Mouse (Mus musculus) testis, postnatal 14 days (tissue): ENCODE data around the gene Anapc16.
"Not testable (repeated sequence)": the region's sequence is repeated elsewhere in the genome, so short reads cannot be mapped to it uniquely, and the experiment has no call there.

Source experiments
- DNase-seq: peaks from one replicate; pipeline ENCODE4 v3.0.0; 2021; ENCODE audit warnings: low spot score

Gene Anapc16

DNA sequence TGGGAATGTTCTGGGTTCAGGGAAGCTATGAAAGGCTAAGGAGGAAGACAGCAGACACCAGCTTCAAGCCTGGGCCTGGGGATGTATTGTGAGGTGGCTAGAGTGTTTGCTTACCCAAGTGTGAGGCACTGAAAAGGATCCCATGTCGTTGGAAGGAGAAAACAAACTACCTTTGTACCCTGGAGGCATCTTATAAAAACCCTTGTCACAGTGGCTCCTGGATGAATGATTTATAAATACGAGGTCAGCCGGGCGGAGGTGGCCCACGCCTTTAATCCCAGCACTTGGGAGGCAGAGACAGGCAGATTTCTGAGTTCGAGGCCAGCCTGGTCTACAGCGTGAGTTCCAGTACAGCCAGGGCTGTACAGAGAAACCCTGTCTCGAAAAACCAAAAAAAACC, 1.3 kb downstream of the Anapc16 start:
- DNase-seq, result not testable (repeated sequence)

GRCm38 (mm10) chr10:59999057-59999456, 3.9 kb downstream of the Anapc16 start:
- DNase-seq, result no peak

DNA sequence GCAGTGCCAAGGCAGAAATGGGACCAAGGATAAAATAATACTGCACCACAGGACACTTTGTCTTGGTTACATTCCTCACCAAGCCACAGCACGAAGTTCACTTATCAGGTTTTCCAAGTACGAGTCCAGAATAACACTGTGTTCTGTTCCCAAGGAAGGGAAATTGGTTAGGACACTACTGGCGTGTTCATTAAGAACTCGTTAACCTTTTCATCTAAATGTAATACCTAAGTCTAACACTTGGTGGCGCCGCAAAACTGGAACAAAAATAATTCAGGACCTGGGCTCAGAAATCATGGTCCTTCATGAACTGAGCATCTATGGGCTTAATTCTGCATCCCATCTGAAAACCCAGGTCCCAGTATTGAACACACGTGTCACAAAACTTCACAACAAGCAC, 5.3 kb downstream of the Anapc16 start:
- DNase-seq, result peak; percentile 56

- no peak for DNase-seq
Observed at GRCm38 (mm10) chr10:59995889-59996288, 7.0 kb downstream of the Anapc16 start.

GRCm38 (mm10) chr10:59993813-59994212, 9.1 kb downstream of the Anapc16 start:
- not testable (repeated sequence) for DNase-seq

GRCm38 (mm10) chr10:59992024-59992423, 10.9 kb downstream of the Anapc16 start:
- no peak for DNase-seq

GRCm38 (mm10) chr10:59991262-59991880, 11.6 kb downstream of the Anapc16 start:
- no peak for DNase-seq

DNA sequence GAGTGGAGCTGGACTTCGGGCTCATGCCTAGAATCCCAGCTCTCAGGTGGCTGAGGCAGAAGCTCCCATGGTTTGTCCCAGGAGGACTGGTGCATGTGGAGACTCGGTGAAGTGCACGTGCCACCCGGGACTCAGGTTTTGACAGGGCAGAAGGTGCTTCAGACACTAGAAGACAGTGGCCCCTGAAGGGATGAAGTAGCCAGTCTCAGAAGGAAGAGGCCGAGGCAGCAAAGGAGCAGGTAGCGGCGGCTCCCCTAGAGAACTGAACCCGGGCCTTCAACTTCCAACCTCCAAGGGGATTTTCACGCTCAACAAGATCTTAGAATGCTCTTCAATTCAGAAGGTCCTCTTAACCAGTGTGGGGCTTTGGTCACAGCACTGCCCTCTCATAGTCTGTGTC, 12.5 kb downstream of the Anapc16 start:
- DNase-seq, result no peak

GRCm38 (mm10) chr10:59988036-59988435, 14.9 kb downstream of the Anapc16 start:
- no peak for DNase-seq

DNA sequence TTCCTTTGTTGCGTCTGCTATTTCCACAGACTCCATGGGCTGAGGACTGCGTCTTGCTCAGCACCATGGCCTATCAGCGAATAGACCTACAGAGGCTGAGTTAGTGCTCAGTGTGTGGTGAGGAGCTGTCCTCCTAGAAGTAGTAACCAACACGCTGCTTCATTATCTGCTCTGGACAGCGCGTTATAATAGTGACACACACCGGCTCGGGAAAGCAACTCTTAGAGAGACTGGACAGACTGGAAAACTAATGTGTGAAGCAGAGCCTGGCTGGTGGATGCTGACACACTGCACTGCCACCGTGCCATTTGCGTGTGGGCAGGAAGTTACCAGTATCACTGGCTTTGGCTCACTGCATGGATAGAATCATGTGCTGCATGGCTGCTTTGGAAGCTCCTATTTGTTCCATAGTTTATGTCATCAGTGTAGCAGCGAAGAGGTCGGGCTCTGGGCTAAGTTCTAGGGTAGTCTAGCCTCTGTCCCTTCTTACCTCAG, 20.5 kb downstream of the Anapc16 start:
- DNase-seq, result no peak

DNA sequence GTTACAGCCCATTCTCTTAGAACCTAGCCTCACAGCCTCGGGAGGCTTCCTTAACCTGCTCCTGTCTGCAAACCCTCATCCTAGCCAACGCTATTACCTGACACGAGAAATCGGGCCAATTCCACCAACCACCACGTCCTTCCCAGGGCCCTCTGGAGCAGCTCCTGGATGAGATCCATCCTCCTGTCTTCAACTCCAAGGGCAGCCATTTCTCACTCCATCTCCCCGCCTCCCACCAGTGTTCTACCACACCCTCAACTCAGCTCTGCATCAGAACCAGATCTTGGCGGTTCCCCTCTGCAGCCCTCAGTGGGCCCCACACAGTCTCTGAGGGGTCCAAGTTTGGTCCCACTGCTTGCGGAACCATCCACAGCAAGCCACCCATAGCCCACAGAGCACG, 21.1 kb downstream of the Anapc16 start:
- no peak for DNase-seq

GRCm38 (mm10) chr10:59981336-59981735, 21.6 kb downstream of the Anapc16 start:
- DNase-seq, result no peak

GRCm38 (mm10) chr10:59980815-59981244, 22.1 kb downstream of the Anapc16 start:
- DNase-seq, result no peak

DNA sequence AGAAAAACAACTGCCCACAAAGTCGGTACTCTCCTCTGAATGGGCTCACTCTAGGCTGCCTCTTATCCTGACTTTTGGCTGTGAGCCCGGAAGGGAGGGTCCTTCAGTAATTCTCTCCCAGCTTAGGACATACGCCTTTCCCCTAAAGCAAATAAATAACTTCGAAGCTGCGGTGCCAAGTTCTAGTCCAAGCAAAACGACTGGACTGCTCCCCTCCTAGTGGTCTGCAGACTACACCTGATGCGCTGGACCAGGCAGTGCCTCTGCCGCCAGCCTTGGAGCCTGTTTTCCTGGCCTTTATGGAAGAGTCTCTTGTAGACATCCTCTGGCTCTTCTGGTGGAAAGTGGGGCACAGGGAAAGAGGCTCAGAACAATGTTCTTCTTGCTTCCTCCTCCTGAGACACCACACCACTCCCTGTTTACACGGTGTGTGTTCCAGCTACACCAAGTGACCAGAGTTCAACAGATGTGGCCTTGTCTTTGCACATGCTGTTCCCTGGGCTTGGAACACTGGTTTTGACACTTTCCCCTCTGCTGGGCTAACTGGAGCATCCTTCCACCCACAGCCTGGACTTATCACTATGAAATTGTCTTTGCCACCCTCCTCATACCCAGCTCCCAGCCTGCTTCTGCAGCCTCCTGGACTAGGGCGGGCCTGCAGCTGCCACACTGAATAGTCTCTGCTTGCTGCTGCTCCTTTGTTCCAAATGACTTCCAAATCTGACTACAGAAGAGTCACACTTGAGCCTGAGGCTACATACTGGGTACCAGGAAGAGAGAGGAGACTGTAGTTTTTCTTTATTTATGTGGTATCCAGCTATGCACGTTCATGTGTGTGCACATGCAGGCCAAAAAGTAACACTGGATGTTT, 23.8 kb downstream of the Anapc16 start:
- DNase-seq, result peak; percentile 81

- no peak for DNase-seq
Observed at GRCm38 (mm10) chr10:59978401-59978800, 24.5 kb downstream of the Anapc16 start.

DNA sequence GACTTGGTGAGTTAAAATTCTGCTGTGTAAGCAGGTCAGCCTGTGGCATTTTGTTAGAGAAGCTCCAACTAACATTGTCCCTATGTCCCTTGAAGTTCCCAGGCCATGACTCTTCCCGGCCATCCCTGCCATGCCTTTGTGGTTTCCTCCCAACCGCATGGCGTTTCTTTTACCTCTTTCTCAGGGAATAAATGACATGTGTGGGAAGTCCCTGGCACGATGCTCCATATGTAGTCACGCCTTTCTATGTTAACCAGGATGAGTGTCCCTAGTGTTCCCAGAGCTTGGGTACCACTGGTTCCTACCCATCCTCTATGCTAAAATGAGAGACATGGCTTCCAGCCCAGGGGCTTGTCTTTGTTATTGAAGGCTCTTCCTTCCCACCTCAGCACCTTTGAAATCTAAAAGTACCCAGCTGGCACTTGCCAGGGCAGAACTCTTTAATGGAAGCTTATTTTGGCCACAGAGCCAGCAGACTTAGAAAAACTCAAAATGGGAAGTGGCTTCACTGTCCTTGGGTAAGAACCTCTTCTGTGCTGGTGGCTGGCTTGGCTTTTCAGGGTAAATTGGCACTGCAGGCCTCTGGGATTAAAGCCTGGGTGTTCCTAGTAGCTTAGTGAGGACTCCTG, 25.1 kb downstream of the Anapc16 start:
- DNase-seq, result no peak

GRCm38 (mm10) chr10:59977141-59977540, 25.8 kb downstream of the Anapc16 start:
- DNase-seq, result no peak

GRCm38 (mm10) chr10:59974786-59975185, 28.1 kb downstream of the Anapc16 start:
- DNase-seq, result no peak

DNA sequence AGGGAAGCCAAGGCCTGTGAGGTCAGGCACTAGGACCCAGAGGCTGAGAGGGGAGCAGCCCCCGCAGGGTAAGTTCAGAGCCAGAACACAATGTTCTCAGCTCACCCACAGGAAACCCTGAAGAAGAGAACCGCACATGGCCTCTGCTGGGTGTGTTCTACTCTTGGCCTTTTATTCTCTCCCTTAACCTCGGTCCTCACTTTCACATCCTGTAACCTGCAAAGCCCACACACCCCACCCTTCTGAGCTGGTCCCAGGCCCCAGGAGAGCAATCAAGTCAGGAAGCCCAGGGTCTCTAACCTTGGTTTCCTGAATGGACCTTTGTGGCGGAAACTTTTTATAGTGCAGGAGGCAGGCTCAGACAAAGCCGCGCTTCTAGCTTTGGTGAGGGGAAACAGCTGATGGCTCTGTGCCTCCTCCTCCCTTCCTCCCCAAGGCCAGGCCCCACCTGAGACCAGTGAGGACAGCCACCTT, 28.7 kb downstream of the Anapc16 start:
- DNase-seq, result peak; percentile 80

GRCm38 (mm10) chr10:59973400-59973799, 29.5 kb downstream of the Anapc16 start:
- no peak for DNase-seq

- DNase-seq, result no peak
Observed at GRCm38 (mm10) chr10:59972999-59973398, 29.9 kb downstream of the Anapc16 start.

- peak; percentile 64 for DNase-seq
Observed at GRCm38 (mm10) chr10:59972534-59972933, 30.4 kb downstream of the Anapc16 start.

GRCm38 (mm10) chr10:59971813-59972212, 31.1 kb downstream of the Anapc16 start:
- no peak for DNase-seq
